Mouse (Mus musculus): ENCODE results near the gene Phactr1. TPM values are rescaled to one million over a fixed set of nuclear protein-coding genes. Genes with fewer than 3 reads are reported as not detected.

Gene Phactr1
- polyA plus RNA-seq, 1 experiment, result not detected

DNA sequence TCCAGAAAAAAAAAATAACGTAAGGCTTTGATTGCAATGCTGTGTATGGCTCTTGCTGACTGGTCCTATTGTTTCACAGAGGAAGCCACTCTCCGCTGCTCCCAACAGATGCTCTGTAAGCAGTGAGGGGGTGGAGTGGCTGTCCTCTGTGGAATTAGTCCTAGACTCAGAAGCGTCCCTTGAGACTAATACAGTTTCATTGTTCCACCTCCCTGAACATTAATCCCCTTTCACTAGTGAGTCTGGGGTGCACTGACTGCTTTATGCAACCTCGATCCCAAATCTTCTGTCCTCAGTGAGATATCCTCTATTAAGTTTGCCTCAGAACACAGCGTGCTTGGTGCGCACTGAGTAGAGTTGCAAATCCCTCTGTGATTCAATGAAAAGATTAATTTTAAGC, 91.9 kb downstream of the Phactr1 start:
- H3K36me3 ChIP-seq (ENCODE audit: control insufficient read depth, insufficient read depth), result no peaks in the 10 kb centered on the region
- no peaks in the 10 kb centered on the region for H3K79me2 ChIP-seq (ENCODE audit: control insufficient read depth, insufficient read depth)
- no peak for TF ChIP-seq MYOG (IDR thresholded peaks at IDR 0.05; ENCODE audit: control insufficient read depth in 1 of 3, insufficient read depth in 1 of 3, insufficient read length in 2 of 3, low read depth in 2 of 3)
- no peak for TF ChIP-seq E2F4 (IDR thresholded peaks at IDR 0.05; ENCODE audit: insufficient read depth)
- no peak for TF ChIP-seq POLR2A (IDR thresholded peaks at IDR 0.05; ENCODE audit: insufficient read length, low read depth)
- TF ChIP-seq POLR2AphosphoS2 (IDR thresholded peaks at IDR 0.05; ENCODE audit: insufficient read length, low read depth), result no peak
- TF ChIP-seq SRF (IDR thresholded peaks at IDR 0.05; ENCODE audit: control insufficient read depth, insufficient read length, low read depth), result no peak
- no peak for TF ChIP-seq MYOD1 (IDR thresholded peaks at IDR 0.05; ENCODE audit: control insufficient read depth in 1 of 3, insufficient read length in 2 of 3, low read depth in 2 of 3)
- TF ChIP-seq REST (IDR thresholded peaks at IDR 0.05; ENCODE audit: insufficient read depth, insufficient read length), result no peak
- TF ChIP-seq MAX (IDR thresholded peaks at IDR 0.05; ENCODE audit: low read depth), result no peak
- no peak for TF ChIP-seq USF1 (IDR thresholded peaks at IDR 0.05; ENCODE audit: low read depth)
- no peak for TF ChIP-seq TCF12 (IDR thresholded peaks at IDR 0.05; ENCODE audit: insufficient read depth, poor library complexity, severe bottlenecking)
- no peak for TF ChIP-seq TCF3 (IDR thresholded peaks at IDR 0.05; ENCODE audit: insufficient read length, low read depth)
- no peak for TF ChIP-seq CEBPB (IDR thresholded peaks at IDR 0.05; ENCODE audit: insufficient read depth, poor library complexity, severe bottlenecking)
- H3ac ChIP-seq (ENCODE audit: control insufficient read depth, insufficient read length), result no peak overlapping the region
- no peaks in the 10 kb centered on the region for H3K27me3 ChIP-seq (ENCODE audit: control insufficient read depth, insufficient read depth, insufficient read length)
- no peak overlapping the region for H3K4me3 ChIP-seq
- H3K4me2 ChIP-seq (ENCODE audit: low read depth), result no peak overlapping the region

DNA sequence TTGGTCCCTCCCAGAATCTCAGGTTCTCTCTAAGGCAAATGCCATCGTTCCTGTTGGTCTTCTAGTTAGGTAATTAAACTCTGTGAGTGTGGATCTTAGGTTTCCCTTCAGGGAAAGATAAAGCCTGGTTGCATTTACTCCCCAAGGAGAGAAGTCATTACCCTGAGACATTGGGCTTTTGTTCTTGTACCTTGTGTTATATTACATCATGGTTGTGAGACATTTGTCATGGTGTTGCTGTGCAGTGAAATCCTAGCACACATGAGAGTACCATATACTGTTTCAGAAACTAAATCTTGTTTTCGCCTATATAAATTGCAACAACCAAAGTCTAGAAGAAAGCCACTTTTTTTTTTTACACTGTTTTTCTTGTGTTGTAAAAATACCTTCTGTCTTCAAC, 93.6 kb downstream of the Phactr1 start:
- no peaks in the 10 kb centered on the region for H3K79me2 ChIP-seq (ENCODE audit: control insufficient read depth, insufficient read depth)
- H3K27me3 ChIP-seq (ENCODE audit: control insufficient read depth, insufficient read depth, insufficient read length), result no peaks in the 10 kb centered on the region
- H3K4me2 ChIP-seq (ENCODE audit: low read depth), result no peak overlapping the region
- TF ChIP-seq MYOD1 (IDR thresholded peaks at IDR 0.05; ENCODE audit: control insufficient read depth in 1 of 3, insufficient read length in 2 of 3, low read depth in 2 of 3), result no peak
- TF ChIP-seq REST (IDR thresholded peaks at IDR 0.05; ENCODE audit: insufficient read depth, insufficient read length), result no peak
- TF ChIP-seq POLR2AphosphoS2 (IDR thresholded peaks at IDR 0.05; ENCODE audit: insufficient read length, low read depth), result no peak
- no peak for TF ChIP-seq MYOG (IDR thresholded peaks at IDR 0.05; ENCODE audit: control insufficient read depth in 1 of 3, insufficient read depth in 1 of 3, insufficient read length in 2 of 3, low read depth in 2 of 3)
- no peak for TF ChIP-seq USF1 (IDR thresholded peaks at IDR 0.05; ENCODE audit: low read depth)
- TF ChIP-seq E2F4 (IDR thresholded peaks at IDR 0.05; ENCODE audit: insufficient read depth), result no peak
- no peak for TF ChIP-seq POLR2A (IDR thresholded peaks at IDR 0.05; ENCODE audit: insufficient read length, low read depth)
- TF ChIP-seq TCF12 (IDR thresholded peaks at IDR 0.05; ENCODE audit: insufficient read depth, poor library complexity, severe bottlenecking), result no peak
- TF ChIP-seq TCF3 (IDR thresholded peaks at IDR 0.05; ENCODE audit: insufficient read length, low read depth), result no peak
- TF ChIP-seq MAX (IDR thresholded peaks at IDR 0.05; ENCODE audit: low read depth), result no peak
- TF ChIP-seq SRF (IDR thresholded peaks at IDR 0.05; ENCODE audit: control insufficient read depth, insufficient read length, low read depth), result no peak
- no peak for TF ChIP-seq CEBPB (IDR thresholded peaks at IDR 0.05; ENCODE audit: insufficient read depth, poor library complexity, severe bottlenecking)
- H3ac ChIP-seq (ENCODE audit: control insufficient read depth, insufficient read length), result no peak overlapping the region
- H3K36me3 ChIP-seq (ENCODE audit: control insufficient read depth, insufficient read depth), result no peaks in the 10 kb centered on the region
- H3K4me3 ChIP-seq, result no peak overlapping the region

DNA sequence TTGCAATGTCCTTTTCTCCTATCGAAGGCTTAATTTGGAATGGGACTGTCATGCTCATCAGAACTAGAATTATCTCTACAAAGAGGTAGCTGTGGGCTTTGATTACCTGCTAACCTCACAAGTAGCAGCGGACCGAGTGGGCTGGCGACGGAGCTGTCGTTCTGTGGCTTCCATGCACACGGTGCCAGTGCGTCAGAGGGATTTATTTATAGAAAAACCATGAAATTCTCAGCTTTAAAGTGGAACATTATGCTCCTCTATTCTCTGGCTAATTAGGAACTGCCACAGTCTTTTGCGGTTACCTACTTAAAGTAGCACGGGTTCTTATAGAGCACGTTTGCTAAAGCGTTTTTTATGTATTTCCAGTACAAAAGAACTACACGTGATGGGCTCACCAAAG, 101.7 kb downstream of the Phactr1 start:
- H3K79me2 ChIP-seq (ENCODE audit: control insufficient read depth, insufficient read depth), result no peaks in the 10 kb centered on the region
- TF ChIP-seq E2F4 (IDR thresholded peaks at IDR 0.05; ENCODE audit: insufficient read depth) (no peak), POLR2AphosphoS2 (IDR thresholded peaks at IDR 0.05; ENCODE audit: insufficient read length, low read depth) (no peak), MYOG (IDR thresholded peaks at IDR 0.05; ENCODE audit: control insufficient read depth in 1 of 3, insufficient read depth in 1 of 3, insufficient read length in 2 of 3, low read depth in 2 of 3) (no peak), MAX (IDR thresholded peaks at IDR 0.05; ENCODE audit: low read depth) (no peak), TCF12 (IDR thresholded peaks at IDR 0.05; ENCODE audit: insufficient read depth, poor library complexity, severe bottlenecking) (no peak), CEBPB (IDR thresholded peaks at IDR 0.05; ENCODE audit: insufficient read depth, poor library complexity, severe bottlenecking) (no peak), USF1 (IDR thresholded peaks at IDR 0.05; ENCODE audit: low read depth) (no peak), TCF3 (IDR thresholded peaks at IDR 0.05; ENCODE audit: insufficient read length, low read depth) (no peak), MYOD1 (IDR thresholded peaks at IDR 0.05; ENCODE audit: control insufficient read depth in 1 of 3, insufficient read length in 2 of 3, low read depth in 2 of 3) (no peak), SRF (IDR thresholded peaks at IDR 0.05; ENCODE audit: control insufficient read depth, insufficient read length, low read depth) (no peak), POLR2A (IDR thresholded peaks at IDR 0.05; ENCODE audit: insufficient read length, low read depth) (no peak), REST (IDR thresholded peaks at IDR 0.05; ENCODE audit: insufficient read depth, insufficient read length) (no peak)
- H3K36me3 ChIP-seq (ENCODE audit: control insufficient read depth, insufficient read depth), result no peaks in the 10 kb centered on the region
- H3K27me3 ChIP-seq (ENCODE audit: control insufficient read depth, insufficient read depth, insufficient read length), result peaks cover 15% of the 10 kb centered on the region
- no peak overlapping the region for H3K4me2 ChIP-seq (ENCODE audit: low read depth)
- no peak overlapping the region for H3K4me3 ChIP-seq
- no peak overlapping the region for H3ac ChIP-seq (ENCODE audit: control insufficient read depth, insufficient read length)

DNA sequence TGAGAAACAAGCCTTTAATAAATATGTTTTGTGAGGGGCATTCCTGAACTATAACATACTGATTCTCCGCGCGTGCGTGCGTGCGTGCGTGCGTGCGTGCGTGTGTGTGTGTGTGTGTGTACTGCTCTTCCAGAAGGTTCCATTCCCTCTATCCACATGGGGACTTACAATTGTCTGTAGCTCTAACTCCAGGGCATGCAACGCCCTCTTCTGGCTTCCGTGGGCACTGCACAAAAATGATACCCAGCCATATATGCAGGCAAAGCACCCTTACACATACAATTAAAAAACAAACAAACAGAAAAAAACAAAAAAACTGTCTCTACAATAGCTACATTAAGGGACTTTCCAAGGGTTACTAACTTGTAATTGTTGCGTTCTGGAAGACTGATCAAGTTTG, 108.8 kb downstream of the Phactr1 start:
- Histone ChIP-seq H3K4me3 (no peak overlapping the region), H3K79me2 (ENCODE audit: control insufficient read depth, insufficient read depth) (no peaks in the 10 kb centered on the region), H3K36me3 (ENCODE audit: control insufficient read depth, insufficient read depth) (no peaks in the 10 kb centered on the region), H3K27me3 (ENCODE audit: control insufficient read depth, insufficient read depth, insufficient read length) (peaks cover 20% of the 10 kb centered on the region), H3K4me2 (ENCODE audit: low read depth) (no peak overlapping the region), H3ac (ENCODE audit: control insufficient read depth, insufficient read length) (no peak overlapping the region)
- no peak for TF ChIP-seq MYOG (IDR thresholded peaks at IDR 0.05; ENCODE audit: control insufficient read depth in 1 of 3, insufficient read depth in 1 of 3, insufficient read length in 2 of 3, low read depth in 2 of 3)
- no peak for TF ChIP-seq TCF12 (IDR thresholded peaks at IDR 0.05; ENCODE audit: insufficient read depth, poor library complexity, severe bottlenecking)
- TF ChIP-seq MAX (IDR thresholded peaks at IDR 0.05; ENCODE audit: low read depth), result no peak
- TF ChIP-seq POLR2AphosphoS2 (IDR thresholded peaks at IDR 0.05; ENCODE audit: insufficient read length, low read depth), result no peak
- no peak for TF ChIP-seq CEBPB (IDR thresholded peaks at IDR 0.05; ENCODE audit: insufficient read depth, poor library complexity, severe bottlenecking)
- TF ChIP-seq MYOD1 (IDR thresholded peaks at IDR 0.05; ENCODE audit: control insufficient read depth in 1 of 3, insufficient read length in 2 of 3, low read depth in 2 of 3), result no peak
- TF ChIP-seq E2F4 (IDR thresholded peaks at IDR 0.05; ENCODE audit: insufficient read depth), result no peak
